Mouse (Mus musculus) ovary, adult 18-20 months (tissue): Measurements from ENCODE around the gene 5430403G16Rik.
A peak's percentile ranks its signal among the peaks of the same experiment; 100 is the strongest.
"Not testable (repeated sequence)": the region's sequence is repeated elsewhere in the genome, so short reads cannot be mapped to it uniquely, and the experiment has no call there.

ENCODE experiments used
- DNase-seq: peaks from one replicate; pipeline ENCODE4 v3.0.0; 2022; ENCODE audit warnings: low spot score, mixed read lengths

Gene 5430403G16Rik

DNA sequence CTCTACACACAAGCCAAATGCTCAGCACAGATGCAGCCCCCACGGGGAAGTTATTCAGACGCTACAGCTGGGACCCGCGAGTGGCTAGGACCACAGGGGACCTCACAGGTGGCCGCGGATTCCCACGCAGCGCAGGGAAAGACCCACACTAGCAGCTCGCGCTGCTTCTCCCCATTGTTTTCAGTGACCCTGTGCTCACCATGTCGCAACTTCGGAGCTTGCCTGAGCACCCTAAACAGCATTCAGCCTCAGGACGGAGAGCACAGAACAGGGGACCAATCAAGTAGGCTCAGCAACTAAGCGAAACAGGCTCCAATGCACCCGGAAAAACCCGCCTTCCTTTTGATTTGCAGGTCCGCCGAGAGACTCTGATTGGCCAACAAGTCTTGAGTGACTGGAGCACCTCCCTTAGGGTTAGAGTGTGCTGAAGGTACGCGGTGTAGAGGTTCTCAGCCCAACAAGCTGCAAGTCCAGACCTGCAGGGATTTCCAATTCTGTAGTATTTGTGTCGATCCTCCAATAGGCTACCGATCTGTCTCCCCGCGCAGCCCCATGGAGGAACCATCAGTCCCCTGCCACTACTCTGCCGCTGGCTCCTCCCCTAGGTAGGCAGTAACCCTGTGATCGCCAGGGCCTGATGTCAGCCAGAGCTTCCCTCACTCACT lies at the start of gene 5430403G16Rik:
5430403G16Rik (minus strand) TSS at position 505 of the 665 bp plus-strand sequence.
- DNase-seq, result peak; percentile 73

- not testable (repeated sequence) for DNase-seq
Observed at GRCm38 (mm10) chr5:109717341-109717740, 26.5 kb upstream of the 5430403G16Rik start.

- not testable (repeated sequence) for DNase-seq
Observed at GRCm38 (mm10) chr5:109691205-109691965, 544 bp upstream of the 5430403G16Rik start.

DNA sequence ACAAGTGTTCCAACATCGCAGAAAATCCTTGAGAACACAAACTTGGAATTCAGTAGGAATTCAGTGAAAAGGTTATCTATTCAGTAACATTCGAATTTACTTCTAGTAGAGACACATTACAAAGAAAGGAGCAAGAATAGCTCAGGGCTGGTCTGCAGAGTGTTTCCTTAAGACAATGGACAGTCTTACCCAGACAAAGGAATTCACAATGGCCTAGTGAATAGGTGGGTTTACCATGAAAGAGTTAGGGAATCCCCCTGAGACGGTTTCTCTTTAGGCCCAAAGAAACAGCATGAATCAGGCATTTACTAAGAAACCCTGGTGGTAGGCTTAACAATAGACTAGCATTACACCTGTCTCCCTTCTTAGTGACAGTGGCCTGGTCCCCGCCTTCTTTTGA lies 7.9 kb downstream of the 5430403G16Rik start:
- DNase-seq, result no peak
